Mouse (Mus musculus): ENCODE data around the gene Nyap2. TPM values are rescaled to one million over a fixed set of nuclear protein-coding genes. Genes with fewer than 3 reads are reported as not detected.
"Not testable (repeated sequence)": the region's sequence is repeated elsewhere in the genome, so short reads cannot be mapped to it uniquely, and the experiment has no call there.

Nyap2 gene
- total and polyA plus RNA-seq, 2 experiments: not detected

DNA sequence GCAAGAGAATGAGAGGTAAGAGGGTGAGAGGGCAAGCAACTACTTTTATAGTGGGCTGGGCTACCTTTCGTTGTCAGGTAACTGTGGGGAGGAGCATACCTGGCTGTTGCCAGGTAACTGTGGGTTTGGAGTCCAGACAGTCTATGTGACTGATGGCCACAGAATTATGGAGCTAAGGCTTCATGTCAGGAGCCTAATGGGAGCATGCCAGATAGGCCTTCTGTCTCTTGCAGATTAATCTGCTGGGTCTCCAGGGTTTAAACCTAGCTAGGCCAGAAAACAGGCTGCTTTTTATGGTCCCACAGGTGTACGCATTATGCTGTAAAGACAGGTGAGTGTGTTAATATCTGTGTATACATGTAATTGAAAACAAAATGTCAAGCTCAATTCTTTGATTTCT is 132.8 kb downstream of the Nyap2 start:
- H3K27me3 ChIP-seq (ENCODE audit: control insufficient read depth, insufficient read depth, low read length): no peaks in the 10 kb centered on the region
- TF ChIP-seq POLR2A (IDR thresholded peaks at IDR 0.05; ENCODE audit: extremely low read depth, insufficient read depth, low read length): no peak
- TF ChIP-seq CTCF (IDR thresholded peaks at IDR 0.05; ENCODE audit: low read depth, low read length): no peak
- no peaks in the 10 kb centered on the region for H3K36me3 ChIP-seq (ENCODE audit: control insufficient read depth, insufficient read depth, low read length)
- H3K27ac ChIP-seq (replicated peaks; ENCODE audit: insufficient read depth, low read depth, low read length): no peak overlapping the region
- H3K4me1 ChIP-seq (ENCODE audit: control insufficient read depth, insufficient read depth, low read length): no peaks in the 10 kb centered on the region
- H3K9ac ChIP-seq (ENCODE audit: low read depth, low read length): no peak overlapping the region
- WGBS: 75% methylated on average over 2 of the region's 2 CpGs
- no peaks in the 10 kb centered on the region for H3K79me2 ChIP-seq (ENCODE audit: control insufficient read depth, insufficient read depth, low read length)
- DNase-seq (ENCODE audit: extremely low read depth, low read depth, low spot score): no peak
- H3K4me3 ChIP-seq (ENCODE audit: insufficient read depth, low read depth, low read length): no peak overlapping the region

DNA sequence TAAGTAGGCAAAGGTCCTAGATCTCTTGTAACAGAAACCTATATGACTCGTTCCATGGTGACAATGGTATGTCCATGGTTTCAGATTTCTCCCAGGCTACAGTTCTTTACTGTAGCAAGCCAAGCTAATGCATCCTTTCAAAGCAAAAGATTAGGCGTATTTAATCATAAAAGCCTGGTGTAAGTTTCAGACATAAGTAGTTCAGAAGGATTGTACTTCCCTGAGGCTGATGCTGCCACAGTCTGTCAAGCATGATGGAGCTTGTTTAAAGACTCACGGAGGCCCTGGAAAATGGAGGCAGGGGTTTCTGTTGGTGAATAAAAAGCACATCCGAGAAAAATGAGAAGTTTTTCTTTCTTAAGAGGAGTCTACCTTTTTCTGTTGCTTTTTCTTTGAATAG is 134.7 kb downstream of the Nyap2 start:
- no peaks in the 10 kb centered on the region for H3K36me3 ChIP-seq (ENCODE audit: control insufficient read depth, insufficient read depth, low read length)
- DNase-seq (ENCODE audit: extremely low read depth, low read depth, low spot score): no peak
- WGBS: 66% methylated on average over 4 of the region's 4 CpGs
- H3K27me3 ChIP-seq (ENCODE audit: control insufficient read depth, insufficient read depth, low read length): no peaks in the 10 kb centered on the region
- no peaks in the 10 kb centered on the region for H3K4me1 ChIP-seq (ENCODE audit: control insufficient read depth, insufficient read depth, low read length)
- H3K27ac ChIP-seq (replicated peaks; ENCODE audit: insufficient read depth, low read depth, low read length): no peak overlapping the region
- H3K4me3 ChIP-seq (ENCODE audit: insufficient read depth, low read depth, low read length): no peak overlapping the region
- no peak overlapping the region for H3K9ac ChIP-seq (ENCODE audit: low read depth, low read length)
- TF ChIP-seq CTCF (IDR thresholded peaks at IDR 0.05; ENCODE audit: low read depth, low read length) (no peak), POLR2A (IDR thresholded peaks at IDR 0.05; ENCODE audit: extremely low read depth, insufficient read depth, low read length) (no peak)
- H3K79me2 ChIP-seq (ENCODE audit: control insufficient read depth, insufficient read depth, low read length): no peaks in the 10 kb centered on the region

DNA sequence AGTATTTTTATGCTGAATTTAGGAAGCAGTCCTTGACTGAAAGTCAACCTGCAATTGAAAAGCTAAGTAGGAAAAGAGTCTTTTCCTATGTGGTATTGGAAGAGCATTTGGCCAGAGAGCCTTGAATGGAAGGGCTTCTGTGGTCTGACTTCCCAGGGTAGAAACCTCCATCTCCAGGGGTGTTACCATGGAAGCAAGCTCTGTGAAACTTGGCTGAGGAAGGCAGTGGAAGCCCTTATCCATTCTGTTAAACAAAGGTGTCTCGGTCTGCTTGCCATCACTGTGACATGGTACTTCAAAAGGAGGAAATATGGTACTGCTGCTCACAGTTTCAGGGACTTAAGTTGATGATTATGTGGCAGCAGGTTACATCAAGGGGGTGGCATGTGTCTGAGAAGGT is 143.0 kb downstream of the Nyap2 start:
- no peak for TF ChIP-seq POLR2A (IDR thresholded peaks at IDR 0.05; ENCODE audit: extremely low read depth, insufficient read depth, low read length)
- no peak for TF ChIP-seq CTCF (IDR thresholded peaks at IDR 0.05; ENCODE audit: low read depth, low read length)
- Histone ChIP-seq H3K36me3 (ENCODE audit: control insufficient read depth, insufficient read depth, low read length) (no peaks in the 10 kb centered on the region), H3K27ac (replicated peaks; ENCODE audit: insufficient read depth, low read depth, low read length) (no peak overlapping the region), H3K9ac (ENCODE audit: low read depth, low read length) (no peak overlapping the region), H3K27me3 (ENCODE audit: control insufficient read depth, insufficient read depth, low read length) (no peaks in the 10 kb centered on the region), H3K4me3 (ENCODE audit: insufficient read depth, low read depth, low read length) (no peak overlapping the region), H3K4me1 (ENCODE audit: control insufficient read depth, insufficient read depth, low read length) (no peaks in the 10 kb centered on the region), H3K79me2 (ENCODE audit: control insufficient read depth, insufficient read depth, low read length) (no peaks in the 10 kb centered on the region)
- no peak for DNase-seq (ENCODE audit: extremely low read depth, low read depth, low spot score)
- 58% methylated on average over 1 of the region's 1 CpGs for WGBS

DNA sequence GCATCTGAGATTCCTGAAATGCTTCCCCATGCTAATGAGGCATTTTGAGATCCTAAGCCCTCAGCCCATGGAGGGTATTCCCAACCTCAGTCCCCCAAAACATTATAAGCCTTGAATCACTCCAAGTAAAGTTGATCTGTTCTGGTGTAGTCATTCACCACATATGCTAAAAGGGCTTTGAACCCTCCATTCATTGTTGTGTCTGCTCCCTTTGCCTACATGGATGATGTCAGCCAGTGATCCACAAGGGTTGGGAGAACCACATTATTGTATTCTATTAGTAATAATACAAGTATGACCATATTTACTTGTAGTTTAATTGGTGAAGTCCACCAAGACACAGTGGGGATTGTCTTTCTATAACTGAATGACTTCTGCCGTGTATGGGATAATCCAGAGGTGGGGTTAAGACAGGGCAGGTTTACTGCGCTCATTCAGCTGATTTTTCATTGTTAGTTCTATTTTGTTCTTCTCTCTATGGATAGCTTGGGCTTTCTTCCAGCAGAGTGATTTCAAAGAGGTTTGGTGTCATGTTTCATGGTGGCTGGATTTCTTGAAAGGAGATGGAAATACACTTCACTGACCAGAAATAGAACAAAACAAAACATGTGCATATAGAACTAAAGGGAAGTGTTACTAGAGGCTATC is 155.1 kb downstream of the Nyap2 start:
- Histone ChIP-seq H3K79me2 (ENCODE audit: control insufficient read depth, insufficient read depth, low read length) (no peaks in the 10 kb centered on the region), H3K4me1 (ENCODE audit: control insufficient read depth, insufficient read depth, low read length) (no peaks in the 10 kb centered on the region), H3K4me3 (ENCODE audit: insufficient read depth, low read depth, low read length) (no peak overlapping the region), H3K27ac (replicated peaks; ENCODE audit: insufficient read depth, low read depth, low read length) (no peak overlapping the region), H3K9ac (ENCODE audit: low read depth, low read length) (no peak overlapping the region), H3K27me3 (ENCODE audit: control insufficient read depth, insufficient read depth, low read length) (no peaks in the 10 kb centered on the region), H3K36me3 (ENCODE audit: control insufficient read depth, insufficient read depth, low read length) (no peaks in the 10 kb centered on the region)
- no peak for TF ChIP-seq CTCF (IDR thresholded peaks at IDR 0.05; ENCODE audit: low read depth, low read length)
- TF ChIP-seq POLR2A (IDR thresholded peaks at IDR 0.05; ENCODE audit: extremely low read depth, insufficient read depth, low read length): no peak
- DNase-seq (ENCODE audit: extremely low read depth, low read depth, low spot score): no peak
- WGBS: 81% methylated on average over 2 of the region's 2 CpGs

DNA sequence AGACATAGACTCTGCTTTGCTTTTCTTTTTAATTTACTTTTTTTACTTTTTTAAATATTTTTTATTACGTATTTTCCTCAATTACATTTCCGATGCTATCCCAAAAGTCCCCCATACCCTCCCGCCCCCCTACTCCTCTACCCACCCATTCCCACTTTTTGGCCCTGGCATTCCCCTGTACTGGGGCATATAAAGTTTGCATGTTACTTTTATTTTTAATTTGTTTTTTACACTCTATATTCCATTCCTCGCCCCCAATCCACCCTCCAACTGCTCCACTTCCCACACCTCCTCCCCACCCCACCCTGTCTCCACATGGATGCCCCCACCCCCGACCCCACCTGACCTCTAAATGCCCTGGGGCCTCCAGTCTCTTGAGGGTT is 155.6 kb downstream of the Nyap2 start:
- 72% methylated on average over 5 of the region's 5 CpGs for WGBS
- H3K4me3 ChIP-seq (ENCODE audit: insufficient read depth, low read depth, low read length); H3K36me3 ChIP-seq (ENCODE audit: control insufficient read depth, insufficient read depth, low read length); DNase-seq (ENCODE audit: extremely low read depth, low read depth, low spot score); H3K79me2 ChIP-seq (ENCODE audit: control insufficient read depth, insufficient read depth, low read length); H3K27me3 ChIP-seq (ENCODE audit: control insufficient read depth, insufficient read depth, low read length); H3K9ac ChIP-seq (ENCODE audit: low read depth, low read length); H3K27ac ChIP-seq (replicated peaks; ENCODE audit: insufficient read depth, low read depth, low read length); H3K4me1 ChIP-seq (ENCODE audit: control insufficient read depth, insufficient read depth, low read length): not testable (repeated sequence)

DNA sequence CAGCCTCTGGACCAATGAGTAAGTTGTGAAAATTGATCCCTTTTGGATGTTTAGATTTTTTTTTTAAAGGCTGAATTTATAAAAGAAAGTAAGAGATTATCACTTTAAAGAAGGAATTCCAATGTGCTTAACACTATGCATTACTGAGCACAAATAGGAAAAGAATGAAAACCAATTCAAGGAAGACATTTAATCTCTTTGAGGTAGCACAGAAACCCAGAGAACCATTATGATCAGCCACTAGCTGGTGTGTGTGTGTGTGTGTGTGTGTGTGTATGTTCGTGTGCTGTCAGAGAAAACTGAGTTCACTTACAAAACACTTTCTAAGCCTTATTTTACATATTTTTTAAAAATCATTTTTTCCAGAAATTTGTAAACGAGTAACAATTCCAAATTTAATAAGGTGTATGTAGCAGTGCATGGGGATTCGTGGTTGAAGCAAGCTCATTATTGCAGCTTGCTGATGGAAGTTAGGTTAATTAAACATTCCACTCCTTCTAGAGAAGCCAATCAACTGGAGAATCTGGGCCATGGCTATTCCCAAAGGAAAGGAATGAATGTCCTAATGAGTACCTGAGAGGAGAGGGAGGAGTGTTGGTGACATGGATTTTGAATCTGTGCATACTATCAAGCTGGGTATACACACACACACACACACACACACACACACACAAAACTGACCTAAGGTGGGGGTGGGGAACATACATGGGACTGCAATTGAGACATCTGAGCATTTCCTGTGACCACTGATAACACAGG is 171.9 kb downstream of the Nyap2 start:
- DNase-seq (ENCODE audit: extremely low read depth, low read depth, low spot score): no peak
- H3K27ac ChIP-seq (replicated peaks; ENCODE audit: insufficient read depth, low read depth, low read length): no peak overlapping the region
- no peaks in the 10 kb centered on the region for H3K4me1 ChIP-seq (ENCODE audit: control insufficient read depth, insufficient read depth, low read length)
- no peak overlapping the region for H3K4me3 ChIP-seq (ENCODE audit: insufficient read depth, low read depth, low read length)
- TF ChIP-seq CTCF (IDR thresholded peaks at IDR 0.05; ENCODE audit: low read depth, low read length): no peak
- TF ChIP-seq POLR2A (IDR thresholded peaks at IDR 0.05; ENCODE audit: extremely low read depth, insufficient read depth, low read length): no peak
- WGBS: 61% methylated on average over 3 of the region's 3 CpGs
- H3K79me2 ChIP-seq (ENCODE audit: control insufficient read depth, insufficient read depth, low read length): no peaks in the 10 kb centered on the region
- no peak overlapping the region for H3K9ac ChIP-seq (ENCODE audit: low read depth, low read length)
- no peaks in the 10 kb centered on the region for H3K27me3 ChIP-seq (ENCODE audit: control insufficient read depth, insufficient read depth, low read length)
- H3K36me3 ChIP-seq (ENCODE audit: control insufficient read depth, insufficient read depth, low read length): no peaks in the 10 kb centered on the region

Data from liver, adult 2 months (tissue).